Mouse (Mus musculus): ENCODE measurements around the gene Ccdc13. TPM values are rescaled to one million over a fixed set of nuclear protein-coding genes. Genes with fewer than 3 reads are reported as not detected.

The Ccdc13 gene
- polyA plus RNA-seq, 1 experiment: 0.34 TPM

GRCm38 (mm10) chr9:121761091-121761665, 78.1 kb downstream of the Ccdc13 start:
- H3K27me3 ChIP-seq (ENCODE audit: control insufficient read depth, insufficient read depth, low read length): peaks cover 19% of the 10 kb centered on the region
- H3K4me3 ChIP-seq (ENCODE audit: control insufficient read depth, insufficient read depth, low read length): no peak overlapping the region
- H3K36me3 ChIP-seq (ENCODE audit: control insufficient read depth, insufficient read depth, low read length): peaks cover 4% of the 10 kb centered on the region
- H3K4me1 ChIP-seq (replicated peaks; ENCODE audit: control insufficient read depth, insufficient read depth, low read length): peaks cover 25% of the 10 kb centered on the region
- 77% methylated on average over 10 of the region's 10 CpGs for WGBS
- TF ChIP-seq CTCF (IDR thresholded peaks at IDR 0.05; ENCODE audit: borderline replicate concordance, control insufficient read depth, extremely low read depth, insufficient read depth, low read length, poor library complexity) (no peak), POLR2A (IDR thresholded peaks at IDR 0.05; ENCODE audit: control insufficient read depth, extremely low read depth, insufficient read depth, low read length, poor library complexity) (no peak)
- no peak overlapping the region for H3K27ac ChIP-seq (ENCODE audit: control insufficient read depth, insufficient read depth, low read length)
- no peak for DNase-seq

- Histone ChIP-seq H3K36me3 (ENCODE audit: control insufficient read depth, insufficient read depth, low read length) (peaks cover 10% of the 10 kb centered on the region), H3K4me3 (ENCODE audit: control insufficient read depth, insufficient read depth, low read length) (peak overlapping the region; percentile 18; the same call in 1 of the 2 replicates), H3K4me1 (replicated peaks; ENCODE audit: control insufficient read depth, insufficient read depth, low read length) (peaks cover 25% of the 10 kb centered on the region), H3K27ac (ENCODE audit: control insufficient read depth, insufficient read depth, low read length) (no peak overlapping the region), H3K27me3 (ENCODE audit: control insufficient read depth, insufficient read depth, low read length) (peaks cover 19% of the 10 kb centered on the region)
- DNase-seq: peak; percentile 37
- WGBS: 3% methylated on average over 43 of the region's 43 CpGs
- no peak for TF ChIP-seq POLR2A (IDR thresholded peaks at IDR 0.05; ENCODE audit: control insufficient read depth, extremely low read depth, insufficient read depth, low read length, poor library complexity)
- no peak for TF ChIP-seq CTCF (IDR thresholded peaks at IDR 0.05; ENCODE audit: borderline replicate concordance, control insufficient read depth, extremely low read depth, insufficient read depth, low read length, poor library complexity)
Measured at GRCm38 (mm10) chr9:121760271-121761090, 78.8 kb downstream of the Ccdc13 start.

GRCm38 (mm10) chr9:121759091-121760081, 79.9 kb downstream of the Ccdc13 start, which contains the start of gene Zfp651:
Zfp651 (plus strand) TSS chr9:121759330.
- 4% methylated on average over 96 of the region's 97 CpGs for WGBS
- no peak within 1 kb of the TSS for H3K27ac ChIP-seq (ENCODE audit: control insufficient read depth, insufficient read depth, low read length)

GRCm38 (mm10) chr9:121757835-121758814, 81.1 kb downstream of the Ccdc13 start:
- DNase-seq: no peak
- no peak overlapping the region for H3K27ac ChIP-seq (ENCODE audit: control insufficient read depth, insufficient read depth, low read length)
- 68% methylated on average over 10 of the region's 10 CpGs for whole genome bisulfite sequencing
- peaks cover 34% of the 10 kb centered on the region for H3K36me3 ChIP-seq (ENCODE audit: control insufficient read depth, insufficient read depth, low read length)
- TF ChIP-seq POLR2A (IDR thresholded peaks at IDR 0.05; ENCODE audit: control insufficient read depth, extremely low read depth, insufficient read depth, low read length, poor library complexity): 0 out of 2 replicates have a peak, but pooled peaks have one; percentile 4
- TF ChIP-seq CTCF (IDR thresholded peaks at IDR 0.05; ENCODE audit: borderline replicate concordance, control insufficient read depth, extremely low read depth, insufficient read depth, low read length, poor library complexity): no peak
- H3K4me1 ChIP-seq (replicated peaks; ENCODE audit: control insufficient read depth, insufficient read depth, low read length): peaks cover 20% of the 10 kb centered on the region
- H3K4me3 ChIP-seq (ENCODE audit: control insufficient read depth, insufficient read depth, low read length): no peak overlapping the region
- H3K27me3 ChIP-seq (ENCODE audit: control insufficient read depth, insufficient read depth, low read length): peaks cover 19% of the 10 kb centered on the region

More at GRCm38 (mm10) chr9:121759091-121760081, 79.9 kb downstream of the Ccdc13 start, which contains the start of gene Zfp651:
- Histone ChIP-seq H3K27me3 (ENCODE audit: control insufficient read depth, insufficient read depth, low read length) (peaks cover 19% of the 10 kb centered on the region), H3K36me3 (ENCODE audit: control insufficient read depth, insufficient read depth, low read length) (peaks cover 21% of the 10 kb centered on the region), H3K4me3 (ENCODE audit: control insufficient read depth, insufficient read depth, low read length) (peak within 1 kb of the TSS; percentile 36), H3K4me1 (replicated peaks; ENCODE audit: control insufficient read depth, insufficient read depth, low read length) (peaks cover 25% of the 10 kb centered on the region)
- TF ChIP-seq CTCF (IDR thresholded peaks at IDR 0.05; ENCODE audit: borderline replicate concordance, control insufficient read depth, extremely low read depth, insufficient read depth, low read length, poor library complexity) (no peak), POLR2A (IDR thresholded peaks at IDR 0.05; ENCODE audit: control insufficient read depth, extremely low read depth, insufficient read depth, low read length, poor library complexity) (no peak)
- no peak for DNase-seq

GRCm38 (mm10) chr9:121757432-121757831, 81.8 kb downstream of the Ccdc13 start:
- H3K4me1 ChIP-seq (replicated peaks; ENCODE audit: control insufficient read depth, insufficient read depth, low read length): peaks cover 20% of the 10 kb centered on the region
- 5% methylated on average over 3 of the region's 3 CpGs for WGBS
- no peak overlapping the region for H3K4me3 ChIP-seq (ENCODE audit: control insufficient read depth, insufficient read depth, low read length)
- H3K36me3 ChIP-seq (ENCODE audit: control insufficient read depth, insufficient read depth, low read length): peaks cover 40% of the 10 kb centered on the region
- DNase-seq: no peak
- H3K27ac ChIP-seq (ENCODE audit: control insufficient read depth, insufficient read depth, low read length): no peak overlapping the region
- TF ChIP-seq POLR2A (IDR thresholded peaks at IDR 0.05; ENCODE audit: control insufficient read depth, extremely low read depth, insufficient read depth, low read length, poor library complexity): no peak
- no peak for TF ChIP-seq CTCF (IDR thresholded peaks at IDR 0.05; ENCODE audit: borderline replicate concordance, control insufficient read depth, extremely low read depth, insufficient read depth, low read length, poor library complexity)
- H3K27me3 ChIP-seq (ENCODE audit: control insufficient read depth, insufficient read depth, low read length): peaks cover 19% of the 10 kb centered on the region

Measured in thymus, adult 2 months (tissue).